Mouse (Mus musculus): ENCODE data around the gene Cwc27.

The Cwc27 gene

GRCm38 (mm10) chr13:104816635-104817571 is at the start of gene Cwc27:
Gene Cwc27, minus strand, starts transcription at chr13:104817142.
- DNase-seq (ENCODE audit: low spot score) = peak; percentile 77

- no peak for DNase-seq (ENCODE audit: low spot score)
Observed at GRCm38 (mm10) chr13:104866726-104867125, 49.8 kb upstream of the Cwc27 start.

- peak; percentile 2 for DNase-seq (ENCODE audit: low spot score)
Observed at GRCm38 (mm10) chr13:104863127-104863979, 46.4 kb upstream of the Cwc27 start, which contains the start of gene Shisal2b. Gene Shisal2b, minus strand, starts transcription at chr13:104863893.

GRCm38 (mm10) chr13:104853645-104854044 is 36.7 kb upstream of the Cwc27 start:
- no peak for DNase-seq (ENCODE audit: low spot score)

- DNase-seq (ENCODE audit: low spot score) = no peak
Observed at GRCm38 (mm10) chr13:104843295-104844089, 26.6 kb upstream of the Cwc27 start.

- no peak for DNase-seq (ENCODE audit: low spot score)
Observed at GRCm38 (mm10) chr13:104841937-104842336, 25.0 kb upstream of the Cwc27 start.

- no peak for DNase-seq (ENCODE audit: low spot score)
Observed at GRCm38 (mm10) chr13:104837628-104838027, 20.7 kb upstream of the Cwc27 start.

- no peak for DNase-seq (ENCODE audit: low spot score)
Observed at GRCm38 (mm10) chr13:104832811-104833210, 15.9 kb upstream of the Cwc27 start.

- DNase-seq (ENCODE audit: low spot score) = no peak
Observed at GRCm38 (mm10) chr13:104825470-104825869, 8.5 kb upstream of the Cwc27 start.

GRCm38 (mm10) chr13:104822411-104822838 is 5.5 kb upstream of the Cwc27 start:
- no peak for DNase-seq (ENCODE audit: low spot score)

GRCm38 (mm10) chr13:104821908-104822307 is 5.0 kb upstream of the Cwc27 start:
- no peak for DNase-seq (ENCODE audit: low spot score)

GRCm38 (mm10) chr13:104821192-104821591 is 4.2 kb upstream of the Cwc27 start:
- DNase-seq (ENCODE audit: low spot score) = no peak

- DNase-seq (ENCODE audit: low spot score) = no peak
Observed at GRCm38 (mm10) chr13:104817696-104818095, 754 bp upstream of the Cwc27 start.

GRCm38 (mm10) chr13:104816270-104816634 is 690 bp downstream of the Cwc27 start:
- no peak for DNase-seq (ENCODE audit: low spot score)

GRCm38 (mm10) chr13:104805681-104806080 is 11.3 kb downstream of the Cwc27 start:
- no peak for DNase-seq (ENCODE audit: low spot score)

GRCm38 (mm10) chr13:104799566-104800182 is 17.3 kb downstream of the Cwc27 start:
- DNase-seq (ENCODE audit: low spot score) = no peak

- DNase-seq (ENCODE audit: low spot score) = no peak
Observed at GRCm38 (mm10) chr13:104799067-104799466, 17.9 kb downstream of the Cwc27 start.

- DNase-seq (ENCODE audit: low spot score) = no peak
Observed at GRCm38 (mm10) chr13:104794421-104794820, 22.5 kb downstream of the Cwc27 start.

- DNase-seq (ENCODE audit: low spot score) = no peak
Observed at GRCm38 (mm10) chr13:104792184-104792583, 24.8 kb downstream of the Cwc27 start, which contains the start of gene Srek1ip1. Gene Srek1ip1, plus strand, starts transcription at chr13:104792484.

- DNase-seq (ENCODE audit: low spot score) = peak; percentile 34
Observed at GRCm38 (mm10) chr13:104789663-104790062, 27.3 kb downstream of the Cwc27 start.

- no peak for DNase-seq (ENCODE audit: low spot score)
Observed at GRCm38 (mm10) chr13:104787260-104787659, 29.7 kb downstream of the Cwc27 start.
